Mouse (Mus musculus) neural tube, embryonic 13.5 days (tissue): ENCODE measurements around the gene Rabep2. TPM values are rescaled to one million over a fixed set of nuclear protein-coding genes. Genes with fewer than 3 reads are reported as not detected.
A peak's percentile ranks its signal among the peaks of the same experiment; 100 is the strongest.

ENCODE experiments used
- ATAC-seq: fragments of 200-750 bp; cut with Nextera tagmentation; 2 replicates; pipeline ENCODE4 v1.8.0; 2017; ENCODE audit warnings: low read depth, mild to moderate bottlenecking, moderate TSS enrichment, moderate library complexity
- H3K27ac ChIP-seq: fragments of 300-500 bp; sonication (generic); replicated peaks from 2 replicates; pipeline ENCODE4 v1.5.1; 2015; ENCODE audit warnings: moderate library complexity, mild to moderate bottlenecking, inconsistent platforms
- H3K27me3 ChIP-seq: fragments of 300-500 bp; sonication (generic); 2 replicates; pipeline ENCODE4 v1.6.1; 2015; ENCODE audit warnings: mild to moderate bottlenecking, inconsistent platforms
- H3K36me3 ChIP-seq: fragments of 300-500 bp; sonication (generic); 2 replicates; pipeline ENCODE4 v1.6.1; 2015; ENCODE audit warnings: mild to moderate bottlenecking, inconsistent platforms
- H3K4me1 ChIP-seq: fragments of 300-500 bp; sonication (generic); replicated peaks from 2 replicates; pipeline ENCODE4 v1.6.1; 2015; ENCODE audit warnings: inconsistent platforms
- H3K4me2 ChIP-seq: fragments of 300-500 bp; sonication (generic); 2 replicates; pipeline ENCODE4 v1.6.1; 2015; ENCODE audit warnings: inconsistent platforms, mild to moderate bottlenecking, moderate library complexity
- H3K4me3 ChIP-seq: fragments of 300-500 bp; sonication (generic); 2 replicates; pipeline ENCODE4 v1.5.1; 2015; ENCODE audit warnings: mild to moderate bottlenecking, inconsistent platforms
- H3K9ac ChIP-seq: fragments of 300-500 bp; sonication (generic); 2 replicates; pipeline ENCODE4 v1.6.1; 2015; ENCODE audit warnings: moderate library complexity, mild to moderate bottlenecking, inconsistent platforms
- H3K9me3 ChIP-seq: fragments of 300-500 bp; sonication (generic); 2 replicates; pipeline ENCODE4 v1.6.1; 2016; ENCODE audit warnings: inconsistent platforms
- whole genome bisulfite sequencing: fragments of 180-500 bp; shearing (Covaris S2); methylation state at CpG from one replicate; pipeline ENCODE4 v1.1.7; 2015; 5-methylcytosine and 5-hydroxymethylcytosine counted together
- polyA plus RNA-seq: library from polyadenylated mRNA; unstranded; fragments of >200 nt; fragmentation: Nextera tagmentation; extraction: Ambion mirVana; gene quantifications from 2 replicates; pipeline ENCODE4 v1.2.1, GENCODE M21; 2015

Gene Rabep2
- polyA plus RNA-seq, 1 experiment from 2014 or later, result 25.6 TPM

- Histone ChIP-seq H3K9me3 (no peaks in the 10 kb centered on the region), H3K27me3 (no peaks in the 10 kb centered on the region), H3K4me2 (no peak overlapping the region), H3K4me1 (0 out of 2 replicates have a peak, but pooled peaks cover 3% of the 10 kb centered on the region), H3K36me3 (peaks cover 56% of the 10 kb centered on the region), H3K9ac (no peak overlapping the region), H3K27ac (no peak overlapping the region), H3K4me3 (no peak overlapping the region)
- 91% methylated on average over 5 of the region's 5 CpGs for whole genome bisulfite sequencing
- ATAC-seq, result no peak
These were observed 38.1 kb downstream of the Rabep2 start for GRCm38 (mm10) chr7:126466707-126467106.

GRCm38 (mm10) chr7:126467271-126467670 lies 38.7 kb downstream of the Rabep2 start:
- H3K4me3 ChIP-seq, result no peak overlapping the region
- no peak overlapping the region for H3K27ac ChIP-seq
- no peaks in the 10 kb centered on the region for H3K9me3 ChIP-seq
- H3K27me3 ChIP-seq, result no peaks in the 10 kb centered on the region
- 70% methylated on average over 5 of the region's 5 CpGs for WGBS
- no peak overlapping the region for H3K9ac ChIP-seq
- no peak overlapping the region for H3K4me2 ChIP-seq
- H3K36me3 ChIP-seq, result peaks cover 61% of the 10 kb centered on the region
- H3K4me1 ChIP-seq, result 0 out of 2 replicates have a peak, but pooled peaks cover 3% of the 10 kb centered on the region
- ATAC-seq, result no peak

GRCm38 (mm10) chr7:126467834-126468627 lies 39.5 kb downstream of the Rabep2 start:
- H3K9ac ChIP-seq, result no peak overlapping the region
- WGBS, result 93% methylated on average over 18 of the region's 18 CpGs
- no peak overlapping the region for H3K4me2 ChIP-seq
- H3K4me3 ChIP-seq, result no peak overlapping the region
- H3K36me3 ChIP-seq, result peaks cover 69% of the 10 kb centered on the region
- H3K27me3 ChIP-seq, result no peaks in the 10 kb centered on the region
- no peaks in the 10 kb centered on the region for H3K9me3 ChIP-seq
- H3K4me1 ChIP-seq, result peaks cover 5% of the 10 kb centered on the region
- H3K27ac ChIP-seq, result no peak overlapping the region
- no peak for ATAC-seq

- no peak overlapping the region for H3K9ac ChIP-seq
- peaks cover 69% of the 10 kb centered on the region for H3K36me3 ChIP-seq
- 92% methylated on average over 6 of the region's 6 CpGs for WGBS
- no peaks in the 10 kb centered on the region for H3K27me3 ChIP-seq
- no peak overlapping the region for H3K27ac ChIP-seq
- ATAC-seq, result no peak
- no peak overlapping the region for H3K4me2 ChIP-seq
- no peaks in the 10 kb centered on the region for H3K9me3 ChIP-seq
- H3K4me1 ChIP-seq, result peaks cover 19% of the 10 kb centered on the region
- no peak overlapping the region for H3K4me3 ChIP-seq
These were observed 41.5 kb downstream of the Rabep2 start for GRCm38 (mm10) chr7:126470077-126470476.

GRCm38 (mm10) chr7:126471361-126471760 lies 42.8 kb downstream of the Rabep2 start:
- WGBS, result 95% methylated on average over 5 of the region's 5 CpGs
- no peak for ATAC-seq
- peaks cover 22% of the 10 kb centered on the region for H3K4me1 ChIP-seq
- no peak overlapping the region for H3K27ac ChIP-seq
- H3K9me3 ChIP-seq, result no peaks in the 10 kb centered on the region
- no peaks in the 10 kb centered on the region for H3K27me3 ChIP-seq
- no peak overlapping the region for H3K4me2 ChIP-seq
- H3K4me3 ChIP-seq, result no peak overlapping the region
- peaks cover 67% of the 10 kb centered on the region for H3K36me3 ChIP-seq
- H3K9ac ChIP-seq, result no peak overlapping the region

GRCm38 (mm10) chr7:126471853-126472252 lies 43.3 kb downstream of the Rabep2 start:
- Histone ChIP-seq H3K4me1 (peaks cover 22% of the 10 kb centered on the region), H3K36me3 (peaks cover 62% of the 10 kb centered on the region), H3K9me3 (no peaks in the 10 kb centered on the region), H3K27ac (no peak overlapping the region), H3K27me3 (no peaks in the 10 kb centered on the region), H3K9ac (no peak overlapping the region; the same call in 1 of the 2 replicates), H3K4me3 (no peak overlapping the region), H3K4me2 (no peak overlapping the region)
- WGBS, result 92% methylated on average over 4 of the region's 4 CpGs
- ATAC-seq, result no peak

GRCm38 (mm10) chr7:126472306-126472705 lies 43.7 kb downstream of the Rabep2 start:
- peaks cover 57% of the 10 kb centered on the region for H3K36me3 ChIP-seq
- no peak for ATAC-seq
- H3K27me3 ChIP-seq, result no peaks in the 10 kb centered on the region
- no peak overlapping the region for H3K27ac ChIP-seq
- WGBS, result 88% methylated on average over 13 of the region's 13 CpGs
- H3K9me3 ChIP-seq, result no peaks in the 10 kb centered on the region
- no peak overlapping the region for H3K4me2 ChIP-seq
- no peak overlapping the region for H3K4me3 ChIP-seq
- no peak overlapping the region for H3K9ac ChIP-seq
- peaks cover 22% of the 10 kb centered on the region for H3K4me1 ChIP-seq

- H3K9ac ChIP-seq, result no peak overlapping the region
- no peak overlapping the region for H3K4me3 ChIP-seq
- no peak overlapping the region for H3K4me2 ChIP-seq
- peaks cover 53% of the 10 kb centered on the region for H3K36me3 ChIP-seq
- no peaks in the 10 kb centered on the region for H3K27me3 ChIP-seq
- peaks cover 22% of the 10 kb centered on the region for H3K4me1 ChIP-seq
- 92% methylated on average over 16 of the region's 16 CpGs for WGBS
- H3K9me3 ChIP-seq, result no peaks in the 10 kb centered on the region
- ATAC-seq, result no peak
- H3K27ac ChIP-seq, result no peak overlapping the region
These were observed 44.2 kb downstream of the Rabep2 start for GRCm38 (mm10) chr7:126472713-126473112.

- H3K36me3 ChIP-seq, result peaks cover 45% of the 10 kb centered on the region
- H3K9me3 ChIP-seq, result no peaks in the 10 kb centered on the region
- no peak for ATAC-seq
- peak overlapping the region; percentile 98 for H3K9ac ChIP-seq
- H3K4me1 ChIP-seq, result peaks cover 22% of the 10 kb centered on the region
- WGBS, result 85% methylated on average over 9 of the region's 9 CpGs
- H3K27ac ChIP-seq, result no peak overlapping the region
- H3K27me3 ChIP-seq, result no peaks in the 10 kb centered on the region
- H3K4me3 ChIP-seq, result peak overlapping the region; percentile 89
- H3K4me2 ChIP-seq, result peak overlapping the region; percentile 98
These were observed 45.0 kb downstream of the Rabep2 start for GRCm38 (mm10) chr7:126473470-126474086.

GRCm38 (mm10) chr7:126474486-126474955 lies 46.0 kb downstream of the Rabep2 start:
- Histone ChIP-seq H3K36me3 (peaks cover 35% of the 10 kb centered on the region), H3K27me3 (no peaks in the 10 kb centered on the region), H3K4me2 (peak overlapping the region; percentile 98), H3K4me3 (peak overlapping the region; percentile 89), H3K4me1 (peaks cover 22% of the 10 kb centered on the region), H3K9ac (peak overlapping the region; percentile 98), H3K9me3 (no peaks in the 10 kb centered on the region), H3K27ac (peak overlapping the region; percentile 94)
- WGBS, result 2% methylated on average over 25 of the region's 27 CpGs
- ATAC-seq, result peak; percentile 61

GRCm38 (mm10) chr7:126474993-126475581 lies 46.5 kb downstream of the Rabep2 start, which contains the start of gene Sh2b1:
TSS of gene Sh2b1 (minus strand) at chr7:126475424.
- Histone ChIP-seq H3K9me3 (no peaks in the 10 kb centered on the region), H3K27me3 (no peaks in the 10 kb centered on the region), H3K9ac (peak within 1 kb of the TSS; percentile 98), H3K4me2 (peak within 1 kb of the TSS; percentile 98), H3K4me3 (peak within 1 kb of the TSS; percentile 89), H3K4me1 (peaks cover 22% of the 10 kb centered on the region), H3K27ac (peak within 1 kb of the TSS; percentile 94), H3K36me3 (peaks cover 29% of the 10 kb centered on the region)
- ATAC-seq, result peak; percentile 91
- under 1% methylated on average over 53 of the region's 53 CpGs for WGBS

- 24% methylated on average over 5 of the region's 5 CpGs for WGBS
These were observed 53.1 kb downstream of the Rabep2 start for GRCm38 (mm10) chr7:126481699-126482098.

More at GRCm38 (mm10) chr7:126481699-126482098, 53.1 kb downstream of the Rabep2 start:
- H3K4me1 ChIP-seq, result peaks cover 8% of the 10 kb centered on the region
- no peaks in the 10 kb centered on the region for H3K27me3 ChIP-seq
- no peak overlapping the region for H3K9ac ChIP-seq
- no peak overlapping the region for H3K4me3 ChIP-seq
- no peak for ATAC-seq
- H3K27ac ChIP-seq, result no peak overlapping the region
- no peak overlapping the region for H3K4me2 ChIP-seq
- H3K9me3 ChIP-seq, result peaks cover 3% of the 10 kb centered on the region; the same call in 1 of the 2 replicates
- no peaks in the 10 kb centered on the region for H3K36me3 ChIP-seq
